Mouse (Mus musculus) heart, embryonic 12.5 days (tissue): ENCODE data around the gene Methig1. TPM values are rescaled to one million over a fixed set of nuclear protein-coding genes. Genes with fewer than 3 reads are reported as not detected.
"Not testable (repeated sequence)": the region's sequence is repeated elsewhere in the genome, so short reads cannot be mapped to it uniquely, and the experiment has no call there.

Experiments used
- ATAC-seq: fragments of 200-750 bp; cut with Nextera tagmentation; 2 replicates; pipeline ENCODE4 v1.8.0; 2017; ENCODE audit warnings: moderate TSS enrichment, moderate library complexity; ENCODE audit not compliant: insufficient number of reproducible peaks, low FRiP score
- H3K27ac ChIP-seq: fragments of 300-500 bp; sonication (generic); 2 replicates; pipeline ENCODE4 v1.5.1; 2016; ENCODE audit warnings: mild to moderate bottlenecking, moderate library complexity; ENCODE audit not compliant: poor library complexity, severe bottlenecking
- H3K27me3 ChIP-seq: fragments of 300-500 bp; sonication (generic); replicated peaks from 2 replicates; pipeline ENCODE4 v1.6.1; 2016; ENCODE audit warnings: mild to moderate bottlenecking, moderate library complexity
- H3K36me3 ChIP-seq: fragments of 300-500 bp; sonication (generic); 2 replicates; pipeline ENCODE4 v1.6.1; 2016; ENCODE audit warnings: mild to moderate bottlenecking, moderate library complexity
- H3K4me1 ChIP-seq: fragments of 300-500 bp; sonication (generic); replicated peaks from 2 replicates; pipeline ENCODE4 v1.6.1; 2016; ENCODE audit warnings: mild to moderate bottlenecking
- H3K4me2 ChIP-seq: fragments of 300-500 bp; sonication (generic); 2 replicates; pipeline ENCODE4 v1.6.1; 2016; ENCODE audit warnings: mild to moderate bottlenecking, moderate library complexity
- H3K4me3 ChIP-seq: fragments of 300-500 bp; sonication (generic); 2 replicates; pipeline ENCODE4 v1.5.1; 2016; ENCODE audit warnings: mild to moderate bottlenecking
- H3K9ac ChIP-seq: fragments of 300-500 bp; sonication (generic); 2 replicates; pipeline ENCODE4 v1.6.1; 2016; ENCODE audit warnings: mild to moderate bottlenecking, moderate library complexity
- H3K9me3 ChIP-seq: fragments of 300-500 bp; sonication (generic); replicated peaks from 2 replicates; pipeline ENCODE4 v1.6.1; 2016; ENCODE audit warnings: mild to moderate bottlenecking, moderate library complexity
- WGBS: fragments of 180-500 bp; shearing (Covaris S2); methylation state at CpG from one replicate; pipeline ENCODE4 v1.1.7; 2016; 5-methylcytosine and 5-hydroxymethylcytosine counted together
- polyA plus RNA-seq: library from polyadenylated mRNA; unstranded; fragments of >200 nt; fragmentation: Nextera tagmentation; extraction: Ambion mirVana; gene quantifications from 2 replicates; pipeline ENCODE4 v1.2.1, GENCODE M21; 2016

Methig1 gene
- not detected in 2 replicates for polyA plus RNA-seq

DNA sequence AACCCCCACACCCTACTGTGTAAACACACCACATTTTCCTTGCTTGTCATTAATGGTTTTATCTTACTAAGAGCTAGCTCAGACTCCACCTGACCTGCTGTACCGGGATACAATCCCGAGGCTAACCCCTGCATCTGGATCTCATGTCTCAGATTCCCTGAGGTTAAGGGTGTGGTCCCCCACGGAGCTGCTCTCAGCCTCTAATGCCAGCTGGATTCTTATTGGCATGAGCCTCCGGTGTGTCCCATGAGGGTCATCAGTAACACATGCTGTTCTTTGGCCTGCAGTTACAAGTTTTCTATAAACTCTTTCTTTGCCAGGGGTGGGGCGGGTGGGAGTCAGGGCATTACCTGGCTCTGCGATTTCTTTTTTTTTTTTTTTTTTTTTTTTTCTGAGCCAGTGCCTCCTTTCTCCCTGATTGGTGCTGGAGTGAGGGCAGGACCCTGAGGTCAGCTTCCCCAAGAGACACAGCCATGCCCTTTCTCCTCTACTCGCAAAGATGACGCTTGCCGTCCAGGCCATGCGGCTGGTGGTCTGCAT, at the start of gene Methig1, which contains the start of gene Mettl7a2:
Gene Methig1, plus strand, starts transcription at position 439 of the 540 bp plus-strand sequence.
Gene Mettl7a2, plus strand, starts transcription at position 490 of the 540 bp plus-strand sequence.
- Histone ChIP-seq H3K36me3 (no peaks in the 10 kb centered on the region), H3K4me1 (peaks cover 28% of the 10 kb centered on the region), H3K4me2 (no peak within 1 kb of the TSS), H3K4me3 (no peak within 1 kb of the TSS), H3K9ac (no peak within 1 kb of the TSS), H3K27ac (no peak within 1 kb of the TSS), H3K9me3 (no peaks in the 10 kb centered on the region), H3K27me3 (no peaks in the 10 kb centered on the region)
- no peak for ATAC-seq
- WGBS = 82% methylated on average over 10 of the region's 10 CpGs

DNA sequence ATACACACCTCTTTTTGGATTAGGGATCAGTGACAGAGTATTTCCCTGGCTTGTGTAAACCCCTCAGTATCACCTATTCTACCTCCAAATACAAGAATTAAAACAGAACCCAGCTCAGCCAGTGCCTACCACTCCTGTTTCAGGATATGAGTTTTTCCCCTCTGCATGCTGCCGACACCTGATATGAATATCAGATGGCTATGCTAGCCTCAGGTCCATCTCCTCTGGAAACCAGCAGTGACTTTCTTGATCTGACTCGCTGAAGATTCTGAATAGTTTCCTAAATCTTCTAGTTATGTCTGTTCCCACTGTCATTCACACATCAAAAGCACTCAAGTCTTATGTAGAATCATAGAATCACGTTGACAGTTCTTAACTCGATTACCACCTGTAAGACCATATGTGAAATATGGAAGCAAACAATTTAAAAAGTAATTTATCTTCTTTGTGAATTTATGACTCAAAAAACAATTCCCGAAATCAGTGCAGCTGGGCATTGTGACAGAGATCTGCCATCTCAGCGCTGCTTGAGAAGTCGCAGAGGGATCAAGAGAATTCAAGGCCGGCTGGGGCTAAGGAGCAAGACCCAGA, 49.4 kb upstream of the Methig1 start:
- H3K4me2 ChIP-seq = peak overlapping the region; percentile 88
- no peaks in the 10 kb centered on the region for H3K36me3 ChIP-seq
- 57% methylated on average over 8 of the region's 8 CpGs for WGBS
- 0 out of 2 replicates have a peak, but pooled peaks cover 5% of the 10 kb centered on the region for H3K4me1 ChIP-seq
- H3K27ac ChIP-seq = 0 out of 2 replicates have a peak overlapping the region, but pooled peaks have one; percentile 82
- ATAC-seq = no peak
- no peak overlapping the region for H3K4me3 ChIP-seq
- H3K9ac ChIP-seq = no peak overlapping the region
- H3K27me3 ChIP-seq = 0 out of 2 replicates have a peak, but pooled peaks cover 12% of the 10 kb centered on the region
- no peaks in the 10 kb centered on the region; the same call in 1 of the 2 replicates for H3K9me3 ChIP-seq

DNA sequence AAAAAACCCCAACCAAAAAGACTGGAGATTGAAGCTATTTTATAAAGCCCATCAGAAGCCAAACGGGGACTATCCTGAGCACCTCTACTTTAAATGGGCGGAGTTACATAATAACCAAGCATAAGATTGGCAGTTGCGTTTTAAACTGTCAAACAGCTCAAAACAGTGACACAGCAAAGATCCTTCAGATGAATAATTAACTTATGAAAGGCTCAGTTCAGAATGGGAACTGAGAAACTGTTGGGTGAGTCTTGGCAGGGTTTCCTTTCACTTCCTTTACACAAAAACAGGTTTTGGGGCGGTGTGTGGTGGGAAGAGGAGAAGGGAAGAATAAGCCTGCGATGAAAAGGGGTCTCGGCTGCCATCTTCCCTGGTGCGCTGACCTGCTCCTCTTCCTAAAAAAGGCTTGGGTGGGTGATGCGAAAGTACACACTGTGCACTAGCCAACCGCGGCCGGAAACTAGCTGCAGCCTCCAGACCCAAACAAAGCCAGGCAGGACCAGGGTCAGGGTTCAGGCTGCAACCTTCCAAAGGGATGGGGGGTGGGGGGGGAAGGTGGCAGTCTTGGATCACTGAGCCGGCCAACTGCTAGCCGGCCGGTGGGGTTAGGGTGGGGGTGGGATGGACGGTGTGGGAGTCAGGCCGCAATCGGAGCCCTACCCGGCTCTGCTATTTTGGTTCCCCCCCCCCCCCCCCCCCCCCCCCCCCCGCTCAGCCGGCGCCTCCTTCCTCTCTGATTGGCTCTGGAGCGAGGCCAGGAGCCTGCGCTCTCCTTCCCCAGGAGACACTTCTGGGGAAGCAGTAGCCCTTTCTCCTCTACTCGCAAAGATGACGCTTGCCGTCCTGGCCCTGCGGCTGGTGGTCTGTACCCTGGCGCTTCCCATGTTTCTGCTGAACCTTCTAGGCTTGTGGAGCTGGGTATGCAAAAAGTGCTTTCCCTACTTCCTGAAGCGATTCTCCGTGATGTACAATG, 48.6 kb upstream of the Methig1 start, which contains the start of gene Mettl7a1:
Gene Mettl7a1, plus strand, starts transcription at position 122 of the 973 bp plus-strand sequence.
- Histone ChIP-seq H3K4me3 (peak within 1 kb of the TSS; percentile 57), H3K9me3 (no peaks in the 10 kb centered on the region), H3K4me2 (peak within 1 kb of the TSS; percentile 88), H3K27me3 (0 out of 2 replicates have a peak, but pooled peaks cover 5% of the 10 kb centered on the region), H3K27ac (peak within 1 kb of the TSS; percentile 82), H3K36me3 (no peaks in the 10 kb centered on the region), H3K4me1 (0 out of 2 replicates have a peak, but pooled peaks cover 5% of the 10 kb centered on the region), H3K9ac (peak within 1 kb of the TSS; percentile 77)
- WGBS = 7% methylated on average over 22 of the region's 30 CpGs
- peak; percentile 87 for ATAC-seq

DNA sequence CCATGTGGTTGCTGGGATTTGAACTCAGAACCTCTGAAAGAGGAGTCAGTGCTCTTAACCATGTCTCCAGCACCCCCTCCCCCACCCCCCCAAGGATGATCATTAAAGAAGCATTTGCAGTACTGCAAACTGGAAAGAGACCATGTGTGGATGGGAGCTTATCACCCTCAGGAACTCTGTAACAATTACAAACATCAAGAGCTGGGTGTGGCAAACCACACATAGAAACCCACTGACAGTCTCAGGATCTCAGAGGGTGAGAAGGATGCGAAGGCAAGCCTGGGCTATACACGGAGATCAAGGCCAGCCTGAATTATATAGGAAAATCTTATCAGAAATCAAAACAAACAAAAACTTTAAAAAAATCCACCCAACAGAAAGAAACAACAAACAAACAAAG, 46.7 kb upstream of the Methig1 start:
- Histone ChIP-seq H3K4me2 (peak overlapping the region; percentile 88), H3K4me3 (no peak overlapping the region), H3K9me3 (no peaks in the 10 kb centered on the region), H3K27me3 (0 out of 2 replicates have a peak, but pooled peaks cover 2% of the 10 kb centered on the region), H3K36me3 (no peaks in the 10 kb centered on the region), H3K9ac (no peak overlapping the region), H3K27ac (no peak overlapping the region), H3K4me1 (0 out of 2 replicates have a peak, but pooled peaks cover 3% of the 10 kb centered on the region)
- no peak for ATAC-seq
- WGBS = 72% methylated on average over 2 of the region's 2 CpGs

DNA sequence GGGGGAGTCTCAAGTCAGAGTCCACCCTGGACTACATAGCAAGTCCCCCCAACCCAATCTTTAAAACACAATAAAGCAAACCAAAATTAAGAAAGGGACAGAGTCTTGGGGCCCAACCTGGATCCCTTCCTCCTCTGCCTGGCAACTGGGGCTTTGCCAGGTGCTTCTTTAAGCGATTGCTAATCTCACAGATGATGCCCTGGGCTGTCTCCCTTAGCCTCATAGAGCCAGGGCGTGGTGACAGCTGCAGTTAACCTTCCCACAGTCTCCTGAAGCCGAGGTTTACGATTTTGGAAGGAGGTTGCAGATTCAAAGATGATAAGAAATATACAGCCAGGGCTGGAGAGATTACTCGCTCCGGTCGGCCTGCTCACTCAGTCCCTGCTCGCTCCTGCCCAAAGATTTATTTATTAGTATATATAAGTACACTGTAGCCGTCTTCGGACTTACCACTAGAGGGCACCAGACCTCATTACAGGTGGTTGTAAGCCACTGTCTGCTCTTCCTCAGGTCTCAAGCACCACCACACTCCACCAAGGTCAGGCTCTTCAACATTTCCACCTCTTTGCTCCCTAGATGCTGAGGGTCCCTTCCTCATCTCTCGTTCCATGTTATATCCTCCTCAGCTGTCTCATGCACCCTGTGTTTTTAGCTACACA, 45.4 kb upstream of the Methig1 start:
- H3K4me3 ChIP-seq, H3K36me3 ChIP-seq, H3K27ac ChIP-seq, H3K27me3 ChIP-seq, H3K9me3 ChIP-seq, ATAC-seq, H3K9ac ChIP-seq, H3K4me2 ChIP-seq: not testable (repeated sequence)
- WGBS = 37% methylated on average over 11 of the region's 11 CpGs
- H3K4me1 ChIP-seq = peaks cover 11% of the 10 kb centered on the region

DNA sequence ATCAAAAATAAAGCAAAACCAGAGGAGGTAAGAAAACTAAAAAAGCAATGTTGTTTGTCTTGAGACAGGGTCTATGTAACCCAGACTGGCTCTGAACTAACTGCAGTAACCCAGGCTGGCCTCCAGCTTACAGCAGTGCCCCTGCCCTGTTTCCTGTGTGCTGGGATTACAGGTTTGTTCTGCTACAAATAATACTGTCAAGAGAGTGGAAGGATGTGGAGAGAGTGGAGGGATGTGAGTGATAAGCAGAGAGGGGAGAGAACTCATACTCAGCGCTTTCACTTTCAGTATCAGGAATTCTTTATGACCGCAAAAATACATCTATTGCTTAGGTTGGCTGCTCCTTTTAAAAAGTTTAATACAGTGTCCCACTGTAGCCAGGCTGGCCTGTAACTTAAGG, 40.6 kb upstream of the Methig1 start:
- no peak for ATAC-seq
- 55% methylated on average over 2 of the region's 2 CpGs for WGBS

DNA sequence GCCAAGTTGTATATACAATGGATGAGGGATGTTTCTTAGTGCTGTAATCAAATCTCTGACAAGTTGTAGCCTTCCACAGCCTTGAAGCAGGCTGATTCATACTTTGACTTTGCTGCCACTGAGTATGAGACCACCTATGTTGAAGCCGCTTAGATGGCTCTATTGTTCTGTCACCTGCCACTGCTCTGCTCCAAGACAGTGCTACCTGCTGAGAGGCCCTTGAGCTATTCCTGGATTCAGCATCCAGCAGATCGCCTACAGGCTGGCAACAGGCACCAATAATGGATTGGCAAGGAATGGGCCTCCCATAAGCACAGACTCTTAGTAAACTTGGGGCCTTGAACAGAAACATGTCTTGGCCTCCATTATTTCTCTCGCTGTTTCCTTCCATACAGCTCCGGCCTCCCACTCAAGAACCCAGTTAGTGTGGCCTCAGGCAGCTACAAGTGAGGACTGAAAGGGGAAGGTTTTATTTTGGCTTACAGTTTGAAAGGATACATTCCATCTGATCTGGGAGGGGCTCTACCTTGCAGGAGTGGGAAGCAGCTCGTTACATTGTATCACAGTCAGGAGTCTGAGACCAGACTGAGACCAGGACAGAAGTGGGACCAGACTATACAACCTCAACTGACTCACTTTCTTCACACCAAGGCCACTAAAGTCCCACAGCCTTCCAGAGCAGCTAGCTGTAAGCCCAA, 38.4 kb upstream of the Methig1 start:
- no peak for ATAC-seq
- Histone ChIP-seq H3K9me3 (no peaks in the 10 kb centered on the region), H3K4me1 (peaks cover 11% of the 10 kb centered on the region), H3K4me3 (no peak overlapping the region), H3K36me3 (peaks cover 7% of the 10 kb centered on the region; the same call in 1 of the 2 replicates), H3K9ac (no peak overlapping the region), H3K4me2 (no peak overlapping the region), H3K27ac (no peak overlapping the region), H3K27me3 (no peaks in the 10 kb centered on the region)
- WGBS = 84% methylated on average over 5 of the region's 5 CpGs

More for the DNA sequence above, 40.6 kb upstream of the Methig1 start:
- Histone ChIP-seq H3K9me3 (no peaks in the 10 kb centered on the region), H3K9ac (no peak overlapping the region), H3K36me3 (peaks cover 7% of the 10 kb centered on the region; the same call in 1 of the 2 replicates), H3K4me2 (no peak overlapping the region), H3K4me3 (no peak overlapping the region), H3K27me3 (no peaks in the 10 kb centered on the region), H3K4me1 (peaks cover 11% of the 10 kb centered on the region), H3K27ac (no peak overlapping the region)

DNA sequence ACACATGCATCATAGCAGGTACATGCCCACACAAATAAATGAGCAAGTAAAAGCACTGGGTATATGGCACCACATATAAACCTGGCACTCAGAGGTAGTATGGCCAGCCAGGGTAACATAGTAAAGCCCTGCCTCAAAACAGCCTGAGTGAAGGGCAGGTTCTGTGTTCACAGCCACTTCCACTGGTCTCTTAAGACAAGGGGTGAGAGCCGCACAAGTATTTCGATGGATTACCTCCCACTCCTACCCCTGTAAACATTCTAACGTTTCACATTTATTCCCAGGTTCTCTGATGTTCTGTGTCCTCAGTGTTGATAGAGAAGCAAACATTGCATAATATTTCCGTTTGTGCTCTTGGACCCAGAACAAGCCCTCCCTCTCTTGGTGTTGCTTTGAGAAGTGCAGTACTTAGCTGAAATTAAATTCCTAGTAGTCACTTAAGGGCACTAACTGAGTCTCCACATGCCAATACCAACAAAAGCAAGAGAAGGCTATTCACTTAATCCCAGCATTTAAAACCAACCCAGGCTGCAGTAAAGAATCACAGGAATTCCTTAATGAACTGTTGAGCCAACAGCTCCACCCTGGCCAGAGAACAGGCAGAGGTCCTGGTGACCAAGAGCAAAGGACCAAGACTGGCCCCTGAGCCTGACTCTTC, 34.8 kb upstream of the Methig1 start:
- not testable (repeated sequence) for H3K27me3 ChIP-seq, H3K9ac ChIP-seq, ATAC-seq, H3K27ac ChIP-seq, H3K4me2 ChIP-seq, H3K36me3 ChIP-seq, H3K9me3 ChIP-seq, H3K4me1 ChIP-seq, H3K4me3 ChIP-seq
- 76% methylated on average over 4 of the region's 4 CpGs for WGBS

DNA sequence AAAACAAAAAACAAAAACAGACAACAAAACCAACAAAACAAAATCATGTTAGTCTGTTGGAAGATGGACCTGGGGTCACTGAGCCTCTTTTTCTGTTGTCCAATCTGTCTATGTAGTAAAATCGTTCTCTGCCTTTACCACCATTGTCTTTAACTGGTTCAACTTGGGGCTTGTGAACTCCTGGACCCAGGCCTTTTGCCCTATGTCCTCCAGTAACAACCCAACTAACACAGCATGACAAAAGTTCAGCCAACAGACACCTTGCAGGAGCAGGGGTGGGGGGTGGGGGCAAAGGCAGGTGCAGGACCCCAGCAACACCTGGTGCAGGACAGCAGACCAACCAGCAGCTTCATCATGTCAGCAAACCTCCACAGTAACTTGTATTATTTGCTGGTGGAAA, 33.1 kb upstream of the Methig1 start:
- no peak overlapping the region for H3K4me2 ChIP-seq
- H3K36me3 ChIP-seq = peaks cover under 1% of the 10 kb centered on the region; the same call in 1 of the 2 replicates
- no peaks in the 10 kb centered on the region for H3K9me3 ChIP-seq
- no peak overlapping the region for H3K9ac ChIP-seq
- ATAC-seq = no peak
- 79% methylated on average over 1 of the region's 1 CpGs for WGBS
- no peak overlapping the region for H3K4me3 ChIP-seq
- H3K4me1 ChIP-seq = no peaks in the 10 kb centered on the region
- H3K27me3 ChIP-seq = no peaks in the 10 kb centered on the region
- H3K27ac ChIP-seq = no peak overlapping the region
